Mouse (Mus musculus): ENCODE measurements around the gene Bdh1.

The Bdh1 gene

DNA sequence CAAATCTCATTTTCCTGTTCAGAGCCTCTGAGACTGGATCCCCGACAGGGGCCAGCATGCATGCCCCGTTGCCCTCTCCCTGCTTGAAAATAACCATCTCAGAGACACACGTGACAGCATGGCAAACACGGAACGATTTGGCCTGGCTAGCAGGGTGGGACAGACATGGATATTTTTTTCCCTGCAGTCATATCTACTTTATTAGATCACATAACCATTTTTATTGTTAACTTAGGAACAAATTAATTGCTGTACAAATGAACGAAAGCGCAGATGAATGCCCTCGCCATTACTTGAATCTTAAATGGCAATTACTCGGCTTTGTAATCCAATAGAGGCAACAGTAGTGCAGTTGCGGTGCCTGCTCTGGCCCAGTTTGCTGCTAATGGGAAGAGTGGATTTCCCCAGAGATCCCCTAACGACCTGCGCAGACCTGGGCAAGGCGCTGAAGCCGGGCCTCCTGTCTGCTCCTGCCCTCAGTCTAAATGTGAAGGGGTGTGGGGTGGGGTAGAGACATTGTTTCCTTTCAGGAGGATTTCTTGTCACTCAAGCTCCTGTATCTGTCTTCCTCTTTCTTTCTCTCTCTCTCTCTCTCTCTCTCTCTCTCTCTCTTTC is 79.8 kb downstream of the Bdh1 start:
- TF ChIP-seq GATA4 (IDR thresholded peaks at IDR 0.05; ENCODE audit: insufficient replicate concordance, low read length): no peak

- no peak for TF ChIP-seq GATA4 (IDR thresholded peaks at IDR 0.05; ENCODE audit: insufficient replicate concordance, low read length)
These were observed 84.8 kb downstream of the Bdh1 start for GRCm38 (mm10) chr16:31506665-31507456.

GRCm38 (mm10) chr16:31507457-31507755 is 85.3 kb downstream of the Bdh1 start:
- TF ChIP-seq GATA4 (IDR thresholded peaks at IDR 0.05; ENCODE audit: insufficient replicate concordance, low read length): no peak

DNA sequence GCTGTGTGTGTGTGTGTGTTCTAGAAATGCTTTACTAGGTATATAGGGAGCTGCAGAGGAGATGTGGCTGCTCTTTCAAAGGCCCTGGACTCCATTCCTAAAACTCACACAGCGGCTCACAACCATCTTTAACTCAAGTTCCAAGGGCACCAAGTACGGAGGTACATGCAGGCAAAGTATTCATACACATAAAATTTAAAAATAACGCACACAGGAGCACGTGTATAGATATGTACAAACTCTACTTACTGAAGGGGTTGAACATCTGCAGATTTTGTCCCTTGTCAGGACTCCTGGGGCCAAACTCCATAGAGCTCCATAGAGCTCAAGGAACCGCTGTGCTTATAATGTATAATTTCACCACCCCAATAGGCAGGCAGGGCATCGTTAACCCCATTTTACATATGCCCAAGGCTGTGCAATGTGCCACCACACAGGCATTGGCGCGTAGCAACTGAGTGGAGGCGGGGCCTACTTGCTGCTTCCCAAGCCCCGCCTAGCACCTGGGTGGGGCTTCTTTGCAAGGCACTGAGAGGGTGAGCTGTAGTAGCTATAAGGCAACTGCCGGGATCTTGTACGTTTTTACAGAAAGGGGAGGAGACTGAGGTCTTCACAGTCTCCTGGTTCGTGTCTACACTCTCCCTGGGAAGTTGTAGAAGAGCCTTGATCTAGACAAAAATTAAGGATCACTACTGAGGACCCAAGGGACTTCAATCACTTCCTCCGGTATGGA is 85.9 kb downstream of the Bdh1 start:
- no peak for TF ChIP-seq GATA4 (IDR thresholded peaks at IDR 0.05; ENCODE audit: insufficient replicate concordance, low read length)
